8 mouse cellular contexts compared by ENCODE assay signal in the genomic region with DNA sequence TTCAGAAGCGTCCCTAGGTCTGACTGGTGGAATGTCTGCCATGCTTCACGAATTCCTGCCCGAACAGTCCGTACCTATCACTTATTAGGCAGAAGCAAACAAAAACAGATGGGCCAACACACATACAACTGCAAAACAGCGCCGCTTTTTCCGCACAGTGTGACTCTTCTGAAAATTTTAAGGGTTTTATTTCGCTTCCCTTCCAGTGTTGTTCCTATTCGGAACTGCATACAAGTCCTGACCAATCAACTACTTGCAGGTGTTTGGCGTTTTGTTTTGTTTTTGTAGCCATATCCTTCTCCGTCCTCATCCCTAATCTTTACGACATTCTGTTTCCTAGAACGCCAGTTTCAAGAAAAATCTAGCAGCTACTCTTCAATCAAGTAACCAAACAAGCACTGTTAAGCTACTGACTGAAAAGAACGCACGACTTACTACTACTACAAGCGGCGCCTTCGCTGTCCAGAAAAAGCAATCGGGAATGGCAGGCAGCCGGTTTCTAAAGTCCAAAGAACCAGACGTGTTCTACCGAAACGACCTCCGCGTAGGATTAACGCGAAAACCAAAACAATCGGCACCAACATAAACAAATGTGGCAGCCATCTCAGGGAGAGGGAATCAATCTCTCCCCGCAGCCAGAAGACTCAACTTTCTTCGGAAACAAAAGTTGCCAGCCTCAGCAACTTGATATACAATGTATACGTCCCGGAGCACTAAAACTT. TPM values are rescaled to one million over a fixed set of nuclear protein-coding genes. Genes with fewer than 3 reads are reported as not detected.
DNase-seq lines count a peak whose midpoint lies in the region; ATAC-seq and TF ChIP-seq lines count a peak whose summit lies in the region.

No protein-coding gene starts in this region.

- no peaks in the 10 kb centered on the region for H3K27me3 ChIP-seq in forebrain, embryonic 15.5 days
- no peaks in the 10 kb centered on the region for H3K27me3 ChIP-seq in hindbrain, embryonic 16.5 days (replicated peaks; ENCODE audit: control insufficient read depth, insufficient read depth, low read length)
- H3K27me3 ChIP-seq in midbrain, embryonic 16.5 days (ENCODE audit: control insufficient read depth, insufficient read depth, low read depth, low read length) = no peaks in the 10 kb centered on the region

- no peak for ATAC-seq in forebrain, embryonic 15.5 days (replicated peaks)
- ATAC-seq in hindbrain, embryonic 16.5 days = no peak
- no peak for ATAC-seq in midbrain, embryonic 16.5 days

- peaks cover 44% of the 10 kb centered on the region for H3K4me1 ChIP-seq in forebrain, embryonic 15.5 days
- peaks cover 14% of the 10 kb centered on the region for H3K4me1 ChIP-seq in hindbrain, embryonic 16.5 days (ENCODE audit: control insufficient read depth, insufficient read depth, low read depth, low read length)
- peaks cover 25% of the 10 kb centered on the region for H3K4me1 ChIP-seq in midbrain, embryonic 16.5 days (ENCODE audit: control insufficient read depth, insufficient read depth, low read length)

- WGBS in forebrain, embryonic 15.5 days = under 1% methylated on average over 32 of the region's 32 CpGs
- WGBS in hindbrain, embryonic 16.5 days = under 1% methylated on average over 32 of the region's 32 CpGs
- 0% methylated on average over 32 of the region's 32 CpGs for WGBS in midbrain, embryonic 16.5 days

- peak overlapping the region; percentile 91 for H3K9ac ChIP-seq in forebrain, embryonic 15.5 days (replicated peaks)
- H3K9ac ChIP-seq in hindbrain, embryonic 16.5 days (ENCODE audit: low read depth, low read length) = peak overlapping the region; percentile 99
- H3K9ac ChIP-seq in midbrain, embryonic 16.5 days (ENCODE audit: low read depth, low read length) = peak overlapping the region; percentile 97

- no peaks in the 10 kb centered on the region for H3K36me3 ChIP-seq in forebrain, embryonic 15.5 days
- H3K36me3 ChIP-seq in hindbrain, embryonic 16.5 days (ENCODE audit: control insufficient read depth, insufficient read depth, low read length) = no peaks in the 10 kb centered on the region
- no peaks in the 10 kb centered on the region for H3K36me3 ChIP-seq in midbrain, embryonic 16.5 days (ENCODE audit: control insufficient read depth, insufficient read depth, low read length)

- peak overlapping the region; percentile 86 for H3K27ac ChIP-seq in layer of hippocampus, adult 2 months
- peak overlapping the region; percentile 100 for H3K27ac ChIP-seq in forebrain, embryonic 15.5 days (replicated peaks)
- peak overlapping the region; percentile 100 for H3K27ac ChIP-seq in hindbrain, embryonic 16.5 days (ENCODE audit: low read depth, low read length)
- H3K27ac ChIP-seq in midbrain, embryonic 16.5 days (ENCODE audit: low read length) = peak overlapping the region; percentile 100

- H3K4me3 ChIP-seq in layer of hippocampus, adult 2 months = peak overlapping the region; percentile 65
- peak overlapping the region; percentile 74 for H3K4me3 ChIP-seq in forebrain, embryonic 15.5 days
- H3K4me3 ChIP-seq in hindbrain, embryonic 16.5 days (ENCODE audit: low read length) = peak overlapping the region; percentile 70
- peak overlapping the region; percentile 91 for H3K4me3 ChIP-seq in midbrain, embryonic 16.5 days (ENCODE audit: low read depth, low read length)

- peak overlapping the region; percentile 68 for H3K4me2 ChIP-seq in forebrain, embryonic 15.5 days (replicated peaks)
- peak overlapping the region; percentile 76 for H3K4me2 ChIP-seq in hindbrain, embryonic 16.5 days (ENCODE audit: low read length)
- peak overlapping the region; percentile 82 for H3K4me2 ChIP-seq in midbrain, embryonic 16.5 days (ENCODE audit: low read length)

- TF ChIP-seq CTCF in layer of hippocampus, adult 2 months (conservative IDR thresholded peaks at IDR 0.05) = no peak; the same call in 1 of the 2 replicates

- peak in 1 of 2 experiments; percentile 24 for DNase-seq in layer of hippocampus, adult 2 months (ENCODE audit: low spot score in 2 of 2)
- DNase-seq in layer of hippocampus, adult 9-11 months = no peak
- peak; percentile 56 for DNase-seq in c-Kit-positive CD71-positive TER-119-negative erythroid progenitor cells, embryonic 14.5 days (ENCODE audit: low read depth)
- DNase-seq in liver = peak; percentile 37
- DNase-seq in testis, postnatal 14 days (ENCODE audit: low spot score) = peak; percentile 71

- H3K9me3 ChIP-seq in forebrain, embryonic 15.5 days = no peaks in the 10 kb centered on the region
- no peaks in the 10 kb centered on the region for H3K9me3 ChIP-seq in hindbrain, embryonic 16.5 days (ENCODE audit: control insufficient read depth, low read length)
- no peaks in the 10 kb centered on the region for H3K9me3 ChIP-seq in midbrain, embryonic 16.5 days (replicated peaks; ENCODE audit: control insufficient read depth, low read length, poor library complexity, severe bottlenecking)

RNA-seq across cellular contexts. Expression of a gene that starts 0.9 kb away (rescaled TPM):
- 10 to 100 TPM; 43.0 to 43.7 TPM for total RNA-seq in layer of hippocampus, adult 2 months (2021)
- polyA plus RNA-seq in forebrain, embryonic 15.5 days (2015; fragmentation: Nextera tagmentation; extraction: Ambion mirVana) = 9.8 and 10.9 TPM in 2 replicates
- 5.4 and 5.6 TPM in 2 replicates for polyA plus RNA-seq in hindbrain, embryonic 16.5 days (2015; fragmentation: Nextera tagmentation; extraction: Ambion mirVana)
- 6.3 and 7.7 TPM in 2 replicates for polyA plus RNA-seq in midbrain, embryonic 16.5 days (2015; fragmentation: Nextera tagmentation; extraction: Ambion mirVana)
